ENCODE assay signal across 18 mouse cellular contexts in the genomic region with DNA sequence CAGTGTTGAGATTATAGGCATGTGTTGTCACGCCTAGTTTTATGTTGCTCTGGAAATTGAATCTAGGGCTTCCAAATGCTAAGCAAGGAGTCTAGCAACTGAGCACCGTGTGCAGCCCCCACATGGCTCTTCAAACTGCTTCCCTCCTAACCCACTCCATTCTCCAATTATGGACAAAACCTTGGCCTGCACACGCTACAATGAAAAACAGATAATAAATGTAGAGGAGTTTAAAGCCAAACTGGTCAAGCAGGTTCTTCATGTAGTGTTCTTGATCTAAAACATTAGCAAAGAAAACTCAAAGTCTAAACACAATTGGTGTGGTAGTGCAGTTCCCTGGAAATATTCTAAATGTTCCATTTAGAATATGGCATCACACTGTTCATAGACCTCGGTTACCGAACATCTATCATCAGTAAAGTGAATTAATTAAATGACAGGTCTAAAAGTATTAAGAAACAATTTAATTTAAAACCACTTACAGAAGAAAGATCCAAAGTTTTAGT.
"Had no signal": no experiment of that assay in that cellular context is flagged by ENCODE, and none has a peak within 500 bp of the region (broad histone marks: within the 10 kb centered on the region; RNA-seq: fewer than 3 reads in every experiment).

No protein-coding gene starts in this region.

- H3K36me3 ChIP-seq: midbrain, embryonic 10.5 days; midbrain, embryonic 12.5 days; neural tube, embryonic 13.5 days; neural tube, embryonic 15.5 days had no signal

- ATAC-seq: midbrain, embryonic 16.5 days had no signal

- H3K4me1 ChIP-seq: midbrain, embryonic 10.5 days; midbrain, embryonic 12.5 days; neural tube, embryonic 13.5 days; neural tube, embryonic 15.5 days had no signal

- H3K27ac ChIP-seq: midbrain, embryonic 10.5 days; midbrain, embryonic 12.5 days; neural tube, embryonic 13.5 days; neural tube, embryonic 15.5 days had no signal

- H3K4me2 ChIP-seq: lung, embryonic 14.5 days; midbrain, embryonic 12.5 days; neural tube, embryonic 13.5 days; neural tube, embryonic 15.5 days had no signal

- H3K27me3 ChIP-seq: midbrain, embryonic 12.5 days; neural tube, embryonic 13.5 days; neural tube, embryonic 15.5 days had no signal

- DNase-seq: lung, adult 18-20 months; lung, embryonic 14.5 days; lung, postnatal 10 days; lung, postnatal 4 days; midbrain, embryonic 14.5 days; right cerebral cortex, adult 18-20 months; right cerebral cortex, postnatal 25 days; right cerebral cortex, postnatal 4 days; spleen, adult 18-20 months; thymus, adult 2 months; thymus, postnatal 25 days; thymus, postnatal 4 days had no signal

- H3K4me3 ChIP-seq: midbrain, embryonic 10.5 days; midbrain, embryonic 12.5 days; myocyte; neural tube, embryonic 13.5 days; neural tube, embryonic 15.5 days had no signal

- H3K9ac ChIP-seq: lung, embryonic 14.5 days; midbrain, embryonic 12.5 days; neural tube, embryonic 13.5 days; neural tube, embryonic 15.5 days had no signal

- H3K9me3 ChIP-seq: midbrain, embryonic 10.5 days; midbrain, embryonic 12.5 days; neural tube, embryonic 13.5 days; neural tube, embryonic 15.5 days had no signal
